ENCODE assay signal across 10 mouse cellular contexts in genomic region chr6:122505545-122505944, GRCm38 (mm10). TPM values are rescaled to one million over a fixed set of nuclear protein-coding genes. Genes with fewer than 3 reads are reported as not detected.
DNase-seq lines count a peak whose midpoint lies in the region; ATAC-seq lines count a peak whose summit lies in the region.
"Had no signal": no experiment of that assay in that cellular context is flagged by ENCODE, and none has a peak within 500 bp of the region (broad histone marks: within the 10 kb centered on the region; RNA-seq: fewer than 3 reads in every experiment).

Mfap5 (plus strand) TSS chr6:122505845.

- H3K9me3 ChIP-seq in kidney, embryonic 14.5 days (ENCODE audit: control insufficient read depth, low read length), result no peaks in the 10 kb centered on the region
- H3K9me3 ChIP-seq in embryonic facial prominence, embryonic 15.5 days (replicated peaks), result no peaks in the 10 kb centered on the region
- no peaks in the 10 kb centered on the region for H3K9me3 ChIP-seq in midbrain, embryonic 14.5 days (ENCODE audit: control insufficient read depth, low read length)
- H3K9me3 ChIP-seq: hindbrain, embryonic 15.5 days; limb, embryonic 12.5 days had no signal

- intact Hi-C loops in heart, postnatal 10 days (cut with DNase I), result no loop called here
- intact Hi-C loops in left cerebral cortex, postnatal 10 days (cut with DNase I), result no loop called here

- no peaks in the 10 kb centered on the region for H3K4me1 ChIP-seq in kidney, embryonic 14.5 days (ENCODE audit: control insufficient read depth, insufficient read depth, low read length)
- no peaks in the 10 kb centered on the region for H3K4me1 ChIP-seq in embryonic facial prominence, embryonic 15.5 days
- no peaks in the 10 kb centered on the region for H3K4me1 ChIP-seq in midbrain, embryonic 14.5 days (ENCODE audit: control insufficient read depth, insufficient read depth, low read length)
- H3K4me1 ChIP-seq: hindbrain, embryonic 15.5 days; limb, embryonic 12.5 days had no signal

- no peak within 1 kb of the TSS for H3K9ac ChIP-seq in kidney, embryonic 14.5 days (ENCODE audit: low read depth, low read length)
- no peak within 1 kb of the TSS for H3K9ac ChIP-seq in embryonic facial prominence, embryonic 15.5 days
- no peak within 1 kb of the TSS for H3K9ac ChIP-seq in midbrain, embryonic 14.5 days (replicated peaks; ENCODE audit: low read length)
- H3K9ac ChIP-seq: hindbrain, embryonic 15.5 days; limb, embryonic 12.5 days had no signal

- H3K4me2 ChIP-seq in kidney, embryonic 14.5 days (replicated peaks; ENCODE audit: low read depth, low read length), result no peak within 1 kb of the TSS
- no peak within 1 kb of the TSS for H3K4me2 ChIP-seq in embryonic facial prominence, embryonic 15.5 days (replicated peaks)
- H3K4me2 ChIP-seq in midbrain, embryonic 14.5 days (ENCODE audit: low read length), result no peak within 1 kb of the TSS
- H3K4me2 ChIP-seq: hindbrain, embryonic 15.5 days; limb, embryonic 12.5 days had no signal

- no peak for DNase-seq in kidney, adult 11 months
- DNase-seq in adrenal gland, postnatal 4 days (ENCODE audit: low spot score in 2 of 2), result no peak
- no peak for DNase-seq in heart, postnatal 10 days
- DNase-seq in left cerebral cortex, postnatal 10 days (ENCODE audit: extremely low spot score in 1 of 2, low spot score in 2 of 2), result no peak
- no peak for DNase-seq in midbrain, embryonic 14.5 days

- H3K36me3 ChIP-seq in kidney, embryonic 14.5 days (ENCODE audit: control insufficient read depth, insufficient read depth, low read length), result no peaks in the 10 kb centered on the region
- no peaks in the 10 kb centered on the region for H3K36me3 ChIP-seq in embryonic facial prominence, embryonic 15.5 days
- H3K36me3 ChIP-seq in midbrain, embryonic 14.5 days (ENCODE audit: control insufficient read depth, insufficient read depth, low read length), result no peaks in the 10 kb centered on the region
- H3K36me3 ChIP-seq: hindbrain, embryonic 15.5 days; limb, embryonic 12.5 days had no signal

- no peaks in the 10 kb centered on the region for H3K27me3 ChIP-seq in kidney, embryonic 14.5 days (ENCODE audit: control insufficient read depth, insufficient read depth, low read length)
- H3K27me3 ChIP-seq in embryonic facial prominence, embryonic 15.5 days, result no peaks in the 10 kb centered on the region
- no peaks in the 10 kb centered on the region for H3K27me3 ChIP-seq in midbrain, embryonic 14.5 days (ENCODE audit: control insufficient read depth, insufficient read depth, low read length)
- H3K27me3 ChIP-seq: hindbrain, embryonic 15.5 days; limb, embryonic 12.5 days had no signal

- no peak for ATAC-seq in kidney, embryonic 14.5 days (ENCODE audit: low FRiP score, low TSS enrichment)
- no peak for ATAC-seq in embryonic facial prominence, embryonic 15.5 days (ENCODE audit: insufficient number of reproducible peaks, low FRiP score, low TSS enrichment, low read depth)
- no peak for ATAC-seq in midbrain, embryonic 14.5 days (ENCODE audit: low FRiP score, low TSS enrichment)
- ATAC-seq: forebrain, embryonic 16.5 days had no signal

- H3K27ac ChIP-seq in kidney, embryonic 14.5 days (ENCODE audit: low read depth, low read length), result no peak within 1 kb of the TSS
- no peak within 1 kb of the TSS for H3K27ac ChIP-seq in embryonic facial prominence, embryonic 15.5 days (replicated peaks)
- H3K27ac ChIP-seq in midbrain, embryonic 14.5 days (replicated peaks; ENCODE audit: low read depth, low read length), result no peak within 1 kb of the TSS
- H3K27ac ChIP-seq: hindbrain, embryonic 15.5 days; limb, embryonic 12.5 days had no signal

- no peak within 1 kb of the TSS for H3K4me3 ChIP-seq in kidney, embryonic 14.5 days (ENCODE audit: low read length)
- H3K4me3 ChIP-seq in embryonic facial prominence, embryonic 15.5 days (replicated peaks), result no peak within 1 kb of the TSS
- no peak within 1 kb of the TSS for H3K4me3 ChIP-seq in midbrain, embryonic 14.5 days (replicated peaks; ENCODE audit: low read depth, low read length)
- H3K4me3 ChIP-seq: hindbrain, embryonic 15.5 days; limb, embryonic 12.5 days had no signal

- WGBS in kidney, embryonic 14.5 days, result 89% methylated on average over 3 of the region's 3 CpGs
- WGBS in embryonic facial prominence, embryonic 15.5 days, result 81% methylated on average over 3 of the region's 3 CpGs
- 92% methylated on average over 3 of the region's 3 CpGs for WGBS in midbrain, embryonic 14.5 days

RNA-seq across cellular contexts. Expression of gene Mfap5, which starts in this region (rescaled TPM):
- polyA plus RNA-seq in kidney, embryonic 14.5 days (2014; fragmentation: Nextera tagmentation; extraction: Ambion mirVana), result 10.4 and 12.8 TPM in 2 replicates
- 10 to 100 TPM; 42.8 to 44.2 TPM for total RNA-seq in adrenal gland, postnatal 4 days (2021)
- 25.7 and 28.4 TPM in 2 replicates for polyA plus RNA-seq in embryonic facial prominence, embryonic 15.5 days (2015; fragmentation: Nextera tagmentation; extraction: Ambion mirVana)
- 100 to 1,000 TPM in 1 of 2 experiments, 10 to 100 TPM in 1; 93.3 to 120 TPM for total RNA-seq in heart, postnatal 10 days (2021)
- total RNA-seq in left cerebral cortex, postnatal 10 days (2021), result 1 to 10 TPM in 1 of 2 experiments, under 1 TPM in 1; 0.99 to 2.0 TPM
- polyA plus RNA-seq in midbrain, embryonic 14.5 days (2014; fragmentation: Nextera tagmentation; extraction: Ambion mirVana), result 1.0 and 1.6 TPM in 2 replicates

Comparison
In these comparisons a context has a peak if more than half of its experiments do, and no peak if none do; other contexts are left out.
1. RNA of gene Mfap5 (total RNA-seq): 93.3 to 120 TPM in heart, postnatal 10 days and 42.8 to 44.2 TPM in adrenal gland, postnatal 4 days; 0.99 to 2.0 TPM in left cerebral cortex, postnatal 10 days; every median in the first group is over 10 times any median in the second.